Mouse (Mus musculus) regulatory T cell (primary cell): ENCODE data around the gene Ccdc191.

Source experiments
- in situ Hi-C: fragments of 300-600 bp; cut with MboI, MseI; formaldehyde crosslinking; loops from one replicate; pipeline ENCODE4 v1.15.1; 2025; ENCODE audit warnings: high pct_unique_total_duplicates

The Ccdc191 gene

DNA sequence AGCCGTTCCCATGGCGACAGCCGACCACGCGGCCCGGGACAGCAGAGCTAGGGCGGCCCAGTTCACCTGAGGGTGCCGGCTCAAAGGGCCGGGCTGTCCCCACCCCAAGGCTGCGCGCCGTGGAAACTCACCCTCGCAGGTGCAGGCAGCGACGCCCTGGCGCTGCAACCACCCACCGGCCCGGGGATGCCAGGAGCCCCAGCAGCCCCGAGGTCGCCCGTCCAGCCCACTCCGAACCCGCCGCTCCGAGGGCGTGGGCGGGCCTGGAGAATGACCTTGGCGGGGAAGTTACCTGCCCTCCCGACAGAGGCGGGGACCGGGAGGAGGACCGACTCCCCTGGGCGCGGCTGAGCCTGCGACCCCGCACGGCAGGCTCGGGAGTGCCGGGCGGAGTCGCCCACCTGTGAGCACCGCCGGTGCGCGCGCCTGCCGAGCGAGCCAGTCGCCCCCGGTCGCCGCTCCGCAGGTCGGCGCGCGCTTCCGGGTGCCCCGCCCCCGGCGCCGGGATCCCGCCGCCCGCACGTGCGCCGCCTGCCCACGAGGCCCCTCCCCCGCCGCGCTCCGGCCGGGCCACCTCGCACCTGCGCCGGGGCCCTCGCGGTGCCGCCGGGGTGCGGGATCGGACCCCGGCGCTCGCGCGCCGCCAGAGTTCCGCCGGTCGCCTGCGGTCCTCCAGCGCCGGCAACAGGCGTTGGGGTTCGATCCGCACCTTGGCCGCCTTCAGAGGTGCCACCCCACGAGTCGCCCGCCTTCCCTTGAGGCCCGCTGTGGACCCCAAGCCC lies 89.9 kb downstream of the Ccdc191 start, which contains the start of gene Zdhhc23:
Gene Zdhhc23 (minus strand): TSS at position 464 of the 782 bp plus-strand sequence.
- in situ Hi-C loops: no loop called here

- in situ Hi-C loops: no loop called here
Observed at GRCm38 (mm10) chr16:43980110-43980609, 90.6 kb downstream of the Ccdc191 start.

- in situ Hi-C loops: no loop called here
Observed at GRCm38 (mm10) chr16:43986299-43986698, 96.7 kb downstream of the Ccdc191 start.

DNA sequence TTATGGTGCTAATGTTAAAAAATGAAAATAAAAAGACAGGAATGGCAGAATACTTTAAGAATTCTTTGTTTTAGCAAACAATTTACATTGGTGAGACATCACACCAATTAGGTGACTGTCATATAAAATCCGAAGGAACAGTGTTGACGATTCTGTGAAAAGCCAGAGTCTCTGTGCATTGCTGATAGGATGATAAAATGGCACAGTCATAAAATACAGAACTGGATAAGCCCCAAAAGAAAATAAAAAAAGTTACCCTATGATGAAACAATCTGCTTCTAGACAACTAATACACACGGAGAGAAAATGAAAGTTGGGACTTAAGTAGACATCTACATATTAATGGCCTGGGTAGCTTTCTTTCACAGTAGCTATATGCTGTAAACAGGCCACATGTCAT lies 105.0 kb downstream of the Ccdc191 start:
- in situ Hi-C loops: no loop called here

DNA sequence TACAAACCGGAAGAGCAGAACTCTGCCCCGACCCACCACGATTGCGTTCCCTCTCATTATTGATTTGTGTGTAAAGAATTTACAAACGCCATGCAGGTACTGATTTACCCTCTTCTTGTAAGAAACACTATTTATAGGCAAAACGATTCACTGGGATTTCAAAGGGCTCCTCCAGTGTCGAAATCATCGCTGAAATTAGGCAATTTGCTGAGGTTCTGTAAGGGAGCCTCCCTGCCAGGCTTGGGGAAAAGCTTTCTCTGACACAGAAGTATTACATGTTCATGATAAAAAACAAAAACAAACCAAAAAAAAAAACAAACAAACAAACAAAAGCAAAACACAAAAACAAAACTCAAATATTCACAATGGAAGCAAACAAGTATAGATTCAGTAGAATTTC lies 109.5 kb downstream of the Ccdc191 start:
- in situ Hi-C loops: no loop called here

- in situ Hi-C loops: no loop called here
Observed at GRCm38 (mm10) chr16:43999541-43999940, 109.9 kb downstream of the Ccdc191 start.

GRCm38 (mm10) chr16:44002086-44002485 lies 112.5 kb downstream of the Ccdc191 start:
- in situ Hi-C loops: no loop called here

- in situ Hi-C loops: no loop called here
Observed at GRCm38 (mm10) chr16:44011010-44011409, 121.4 kb downstream of the Ccdc191 start.
